Mouse (Mus musculus): ENCODE data around the gene Bcat2. TPM values are rescaled to one million over a fixed set of nuclear protein-coding genes. Genes with fewer than 3 reads are reported as not detected.
"Not testable (repeated sequence)": the region's sequence is repeated elsewhere in the genome, so short reads cannot be mapped to it uniquely, and the experiment has no call there.

Gene Bcat2
- polyA plus RNA-seq, 2 experiments = 60.4 to 67.6 TPM

- 0 out of 2 replicates have a peak overlapping the region, but pooled peaks have one; percentile 4 for H3K4me3 ChIP-seq (replicated peaks; ENCODE audit: low read length)
Observed at GRCm38 (mm10) chr7:45523678-45524170, 46.2 kb upstream of the Bcat2 start.

GRCm38 (mm10) chr7:45524841-45525621 lies 44.9 kb upstream of the Bcat2 start:
- Histone ChIP-seq H3K27me3 (ENCODE audit: control insufficient read depth, insufficient read depth, low read length) (no peaks in the 10 kb centered on the region), H3K4me1 (ENCODE audit: control insufficient read depth, insufficient read depth, low read length) (peaks cover 19% of the 10 kb centered on the region), H3K27ac (replicated peaks; ENCODE audit: low read depth, low read length) (peak overlapping the region; percentile 95; the same call in 1 of the 2 replicates), H3K9me3 (ENCODE audit: control insufficient read depth, low read length) (no peaks in the 10 kb centered on the region), H3K4me3 (replicated peaks; ENCODE audit: low read length) (peak overlapping the region; percentile 82), H3K36me3 (ENCODE audit: control insufficient read depth, insufficient read depth, low read length) (peaks cover 15% of the 10 kb centered on the region), H3K4me2 (replicated peaks; ENCODE audit: low read depth, low read length, severe bottlenecking) (peak overlapping the region; percentile 79), H3K9ac (ENCODE audit: low read depth, low read length, severe bottlenecking) (peak overlapping the region; percentile 91)
- ATAC-seq (ENCODE audit: low FRiP score, low read depth) (no peak), DNase-seq (ENCODE audit: low spot score) (no peak)
- no peak for TF ChIP-seq POLR2A (IDR thresholded peaks at IDR 0.05; ENCODE audit: borderline replicate concordance, extremely low read depth, insufficient read depth, insufficient read length)
- WGBS = 21% methylated on average over 12 of the region's 12 CpGs

More at GRCm38 (mm10) chr7:45523678-45524170, 46.2 kb upstream of the Bcat2 start:
- no peak for DNase-seq (ENCODE audit: low spot score)
- peak overlapping the region; percentile 32; the same call in 1 of the 2 replicates for H3K9ac ChIP-seq (ENCODE audit: low read depth, low read length, severe bottlenecking)
- H3K4me2 ChIP-seq (replicated peaks; ENCODE audit: low read depth, low read length, severe bottlenecking) = peak overlapping the region; percentile 26
- H3K27ac ChIP-seq (replicated peaks; ENCODE audit: low read depth, low read length) = no peak overlapping the region
- H3K9me3 ChIP-seq (ENCODE audit: control insufficient read depth, low read length) = no peaks in the 10 kb centered on the region
- WGBS = 82% methylated on average over 12 of the region's 13 CpGs
- H3K36me3 ChIP-seq (ENCODE audit: control insufficient read depth, insufficient read depth, low read length) = peaks cover 15% of the 10 kb centered on the region
- no peak for ATAC-seq (ENCODE audit: low FRiP score, low read depth)
- H3K4me1 ChIP-seq (ENCODE audit: control insufficient read depth, insufficient read depth, low read length) = peaks cover 16% of the 10 kb centered on the region
- no peak for TF ChIP-seq POLR2A (IDR thresholded peaks at IDR 0.05; ENCODE audit: borderline replicate concordance, extremely low read depth, insufficient read depth, insufficient read length)
- H3K27me3 ChIP-seq (ENCODE audit: control insufficient read depth, insufficient read depth, low read length) = no peaks in the 10 kb centered on the region

GRCm38 (mm10) chr7:45525809-45526473 lies 44.0 kb upstream of the Bcat2 start, which contains the start of the genes Ppp1r15a and Plekha4:
Gene Ppp1r15a (minus strand): TSS chr7:45526268.
Gene Plekha4 (plus strand): TSS chr7:45526330.
- TF ChIP-seq POLR2A (IDR thresholded peaks at IDR 0.05; ENCODE audit: borderline replicate concordance, extremely low read depth, insufficient read depth, insufficient read length) = peak; percentile 87; the same call in 1 of the 2 replicates
- H3K4me1 ChIP-seq (ENCODE audit: control insufficient read depth, insufficient read depth, low read length) = peaks cover 21% of the 10 kb centered on the region
- ATAC-seq (ENCODE audit: low FRiP score, low read depth) = peak; percentile 91

GRCm38 (mm10) chr7:45526474-45527120 lies 43.4 kb upstream of the Bcat2 start:
- 25% methylated on average over 7 of the region's 7 CpGs for WGBS
- Histone ChIP-seq H3K27ac (replicated peaks; ENCODE audit: low read depth, low read length) (peak overlapping the region; percentile 95), H3K4me2 (replicated peaks; ENCODE audit: low read depth, low read length, severe bottlenecking) (peak overlapping the region; percentile 79), H3K9ac (ENCODE audit: low read depth, low read length, severe bottlenecking) (peak overlapping the region; percentile 91), H3K36me3 (ENCODE audit: control insufficient read depth, insufficient read depth, low read length) (peaks cover 15% of the 10 kb centered on the region), H3K4me3 (replicated peaks; ENCODE audit: low read length) (peak overlapping the region; percentile 82), H3K4me1 (ENCODE audit: control insufficient read depth, insufficient read depth, low read length) (peaks cover 21% of the 10 kb centered on the region), H3K27me3 (ENCODE audit: control insufficient read depth, insufficient read depth, low read length) (no peaks in the 10 kb centered on the region), H3K9me3 (ENCODE audit: control insufficient read depth, low read length) (no peaks in the 10 kb centered on the region)
- DNase-seq (ENCODE audit: low spot score) (no peak), ATAC-seq (ENCODE audit: low FRiP score, low read depth) (no peak)
- no peak for TF ChIP-seq POLR2A (IDR thresholded peaks at IDR 0.05; ENCODE audit: borderline replicate concordance, extremely low read depth, insufficient read depth, insufficient read length)

More at GRCm38 (mm10) chr7:45525809-45526473, 44.0 kb upstream of the Bcat2 start, which contains the start of the genes Ppp1r15a and Plekha4:
- H3K36me3 ChIP-seq (ENCODE audit: control insufficient read depth, insufficient read depth, low read length) = peaks cover 15% of the 10 kb centered on the region
- H3K9ac ChIP-seq (ENCODE audit: low read depth, low read length, severe bottlenecking) = peak within 1 kb of the TSS; percentile 91
- H3K4me3 ChIP-seq (replicated peaks; ENCODE audit: low read length) = peak within 1 kb of the TSS; percentile 82
- H3K9me3 ChIP-seq (ENCODE audit: control insufficient read depth, low read length) = no peaks in the 10 kb centered on the region
- peak within 1 kb of the TSS; percentile 95 for H3K27ac ChIP-seq (replicated peaks; ENCODE audit: low read depth, low read length)
- under 1% methylated on average over 54 of the region's 54 CpGs for WGBS
- H3K27me3 ChIP-seq (ENCODE audit: control insufficient read depth, insufficient read depth, low read length) = no peaks in the 10 kb centered on the region
- DNase-seq (ENCODE audit: low spot score) = peak; percentile 91
- peak within 1 kb of the TSS; percentile 79 for H3K4me2 ChIP-seq (replicated peaks; ENCODE audit: low read depth, low read length, severe bottlenecking)

GRCm38 (mm10) chr7:45527169-45527568 lies 42.8 kb upstream of the Bcat2 start:
- WGBS = 88% methylated on average over 6 of the region's 6 CpGs
- H3K27me3 ChIP-seq (ENCODE audit: control insufficient read depth, insufficient read depth, low read length); H3K9ac ChIP-seq (ENCODE audit: low read depth, low read length, severe bottlenecking); H3K9me3 ChIP-seq (ENCODE audit: control insufficient read depth, low read length); DNase-seq (ENCODE audit: low spot score); H3K4me3 ChIP-seq (replicated peaks; ENCODE audit: low read length); H3K4me2 ChIP-seq (replicated peaks; ENCODE audit: low read depth, low read length, severe bottlenecking); ATAC-seq (ENCODE audit: low FRiP score, low read depth); H3K27ac ChIP-seq (replicated peaks; ENCODE audit: low read depth, low read length): not testable (repeated sequence)
- Histone ChIP-seq H3K4me1 (ENCODE audit: control insufficient read depth, insufficient read depth, low read length) (peaks cover 21% of the 10 kb centered on the region), H3K36me3 (ENCODE audit: control insufficient read depth, insufficient read depth, low read length) (peaks cover 15% of the 10 kb centered on the region)

Measured in limb, embryonic 14.5 days (tissue).